Mouse (Mus musculus) thymus, postnatal 14 days (tissue): ENCODE measurements around the gene Pdlim1.

ENCODE experiments used
- DNase-seq: peaks from one replicate; pipeline ENCODE4 v3.0.0; 2021

Gene Pdlim1

GRCm38 (mm10) chr19:40283415-40283814, 11.8 kb upstream of the Pdlim1 start:
- no peak for DNase-seq

- DNase-seq = no peak
These were observed 6.9 kb upstream of the Pdlim1 start for GRCm38 (mm10) chr19:40278372-40279023.

GRCm38 (mm10) chr19:40277494-40277893, 5.9 kb upstream of the Pdlim1 start:
- DNase-seq = no peak

GRCm38 (mm10) chr19:40275401-40276188, 4.0 kb upstream of the Pdlim1 start:
- no peak for DNase-seq

GRCm38 (mm10) chr19:40272674-40273073, 1.0 kb upstream of the Pdlim1 start:
- no peak for DNase-seq

GRCm38 (mm10) chr19:40270351-40271307, 1.0 kb downstream of the Pdlim1 start:
- DNase-seq = peak; percentile 85

DNA sequence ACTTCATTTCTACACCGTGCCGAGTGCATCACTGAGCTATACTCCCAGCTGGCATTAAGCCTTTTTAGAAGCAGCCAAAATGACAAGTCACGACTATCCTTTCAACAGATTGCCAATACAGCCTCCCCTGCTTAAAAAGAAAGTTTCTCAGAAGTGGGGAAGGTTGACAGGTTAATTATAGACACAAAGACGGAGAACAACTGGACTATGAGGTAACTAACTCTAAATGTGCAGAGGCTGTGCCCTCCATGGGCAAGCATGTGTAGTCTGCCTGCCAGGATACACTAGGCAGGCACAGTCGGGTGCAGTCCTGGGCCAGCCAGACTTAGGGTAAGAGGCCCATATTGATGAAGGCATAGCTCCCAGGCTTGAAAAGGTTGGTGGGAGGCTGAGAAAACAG, 2.1 kb downstream of the Pdlim1 start:
- no peak for DNase-seq

DNA sequence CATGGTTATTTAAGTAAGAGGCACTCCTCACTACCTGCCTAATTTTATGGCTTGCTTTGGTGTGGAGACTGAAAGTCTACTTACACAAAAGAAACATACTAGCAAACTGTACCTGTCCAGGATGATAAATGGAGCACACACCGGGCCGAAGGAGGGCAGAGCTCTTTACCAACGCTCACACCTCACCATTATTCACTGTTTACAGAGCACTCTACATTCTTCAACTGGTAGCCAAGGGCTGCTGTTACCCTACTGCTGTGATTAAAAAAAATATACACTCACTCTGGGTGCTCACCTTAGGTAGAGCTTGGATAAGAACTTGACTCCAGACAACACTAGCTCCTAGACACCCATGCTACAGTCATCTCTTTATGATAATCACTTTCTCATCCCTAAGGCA, 3.1 kb downstream of the Pdlim1 start:
- DNase-seq = no peak

DNA sequence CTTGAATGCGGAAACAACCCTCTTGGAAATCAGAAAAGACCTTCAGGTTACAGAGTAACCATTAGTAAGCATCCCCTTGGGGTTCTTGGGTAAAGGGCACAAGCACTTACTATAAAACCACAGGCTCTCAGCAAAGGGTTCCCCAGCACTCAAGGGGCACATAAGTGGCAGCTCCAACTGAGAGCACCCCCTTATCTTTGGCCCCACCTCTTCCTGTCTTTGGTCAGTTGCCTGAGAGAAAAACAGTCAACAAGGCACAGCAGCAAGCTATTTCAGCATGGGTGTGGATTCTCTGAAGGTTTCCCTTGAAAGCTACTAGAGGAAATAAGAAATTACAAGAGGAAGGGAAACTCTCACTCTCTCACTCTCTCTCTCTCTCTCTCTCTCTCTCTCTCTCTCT, 4.3 kb downstream of the Pdlim1 start:
- DNase-seq = peak; percentile 57

DNA sequence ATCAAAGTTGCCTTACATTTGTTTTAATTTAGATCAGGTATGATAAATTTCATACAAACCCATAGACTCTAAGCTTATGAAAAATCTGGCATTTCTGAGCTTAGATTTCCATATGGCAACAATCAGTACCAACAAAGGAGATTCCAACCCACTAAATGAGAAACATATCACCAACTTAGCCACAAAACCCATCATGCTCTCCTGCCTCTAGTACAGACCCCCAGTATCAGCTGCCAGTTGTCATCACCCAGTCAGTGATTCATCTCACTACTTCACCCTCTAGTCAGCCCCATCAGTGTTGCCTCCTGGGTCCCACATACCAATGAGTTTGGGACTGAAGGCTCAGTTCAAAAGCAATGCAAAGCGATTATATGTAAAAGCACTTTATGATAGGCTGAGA, 12.2 kb downstream of the Pdlim1 start:
- no peak for DNase-seq

DNA sequence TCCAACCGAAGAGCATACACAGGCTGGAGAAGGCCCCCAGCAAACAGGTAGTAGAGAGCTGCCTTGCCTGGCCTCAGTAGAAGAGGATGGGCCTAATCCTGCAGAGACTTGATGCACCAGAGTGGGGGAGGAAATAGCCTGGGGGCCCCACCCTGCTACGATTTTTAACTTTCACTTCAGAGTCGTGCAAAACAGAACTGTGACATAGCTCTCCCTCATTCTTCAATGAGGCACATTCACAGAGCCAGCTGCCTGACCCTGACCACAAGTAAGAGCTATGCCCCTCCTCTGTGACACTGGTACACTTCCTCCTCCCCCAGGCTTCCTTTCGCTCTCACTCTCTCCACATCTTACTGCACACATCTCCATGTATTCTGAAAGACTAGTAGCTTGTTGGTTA, 14.2 kb downstream of the Pdlim1 start:
- peak; percentile 84 for DNase-seq

GRCm38 (mm10) chr19:40256376-40257050, 15.1 kb downstream of the Pdlim1 start:
- DNase-seq = peak; percentile 62

DNA sequence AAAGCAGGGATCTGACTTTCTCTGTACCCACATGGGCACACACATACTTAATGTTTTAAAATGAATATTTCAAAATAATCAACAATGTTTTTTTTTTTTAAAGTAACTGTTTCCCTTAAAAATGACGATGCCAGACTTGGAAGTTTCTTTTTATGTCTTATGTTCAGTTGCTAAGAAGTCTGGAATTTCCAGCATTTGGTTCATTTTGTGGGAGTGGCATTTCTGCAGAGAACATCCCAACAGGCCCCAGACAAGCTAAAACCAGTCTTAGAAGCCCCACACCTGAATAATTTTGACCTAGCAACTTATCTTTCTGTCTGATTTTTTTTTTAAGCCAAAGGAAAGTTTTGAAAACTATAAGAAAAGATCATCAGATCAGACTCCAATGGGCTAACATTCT, 16.1 kb downstream of the Pdlim1 start:
- no peak for DNase-seq

DNA sequence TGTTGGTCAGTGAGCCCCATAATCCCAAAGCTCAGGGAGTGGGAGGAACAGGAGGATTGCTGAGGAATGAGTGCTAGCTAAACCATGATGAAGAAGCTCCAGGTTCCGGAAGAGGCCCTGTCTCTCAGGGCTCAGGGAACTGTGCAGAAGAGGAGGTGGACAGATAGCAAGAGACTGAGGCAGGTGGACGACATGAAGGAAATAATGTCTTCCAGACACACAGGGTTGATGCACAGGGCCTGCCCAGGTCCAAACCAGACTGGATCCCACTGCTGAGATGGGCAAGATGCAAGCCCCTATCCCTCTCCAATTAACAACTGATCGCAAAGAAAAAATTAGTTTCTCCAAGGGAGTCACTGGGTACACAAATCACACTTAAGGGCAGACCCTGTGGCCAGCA, 16.9 kb downstream of the Pdlim1 start:
- DNase-seq = no peak

DNA sequence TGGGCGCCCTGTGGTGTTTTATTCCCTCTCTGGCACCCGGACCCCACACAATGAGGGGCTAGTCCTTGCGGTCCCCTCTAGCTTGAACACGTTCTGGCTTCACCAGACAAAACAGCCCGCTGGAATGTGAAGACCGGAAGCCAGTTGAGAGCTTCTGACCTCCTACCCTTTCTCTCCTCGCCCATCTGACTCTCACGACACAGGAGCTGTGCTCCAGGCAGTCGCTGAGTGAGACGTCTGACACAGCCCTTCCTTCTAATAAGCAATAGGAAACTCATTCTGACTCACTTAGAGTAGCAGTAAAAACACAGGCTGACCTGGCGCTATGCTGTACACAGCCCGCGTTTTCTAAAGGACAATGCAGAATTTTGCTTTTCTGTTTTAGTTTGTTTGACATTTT, 17.9 kb downstream of the Pdlim1 start:
- no peak for DNase-seq

DNA sequence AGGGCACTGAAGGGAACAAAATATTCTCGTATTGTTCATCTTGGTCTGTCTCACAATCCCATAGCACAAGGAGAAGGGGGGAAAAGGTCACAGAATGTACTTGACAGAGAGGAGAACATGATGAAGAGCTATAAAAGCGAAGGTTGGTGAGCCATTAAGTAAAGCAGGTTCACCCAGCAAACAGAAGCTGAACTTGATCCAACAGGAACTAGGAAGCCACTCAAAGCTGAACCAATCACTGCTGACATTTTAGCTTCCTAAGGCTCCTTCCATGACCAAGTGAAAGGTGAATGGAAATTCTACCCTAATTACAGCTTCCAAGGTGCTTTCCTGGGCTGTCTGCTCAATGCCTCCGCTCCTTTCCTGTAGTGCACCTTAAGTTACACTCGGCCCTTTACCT, 20.5 kb downstream of the Pdlim1 start:
- DNase-seq = no peak

GRCm38 (mm10) chr19:40249352-40249751, 22.3 kb downstream of the Pdlim1 start:
- DNase-seq = no peak

DNA sequence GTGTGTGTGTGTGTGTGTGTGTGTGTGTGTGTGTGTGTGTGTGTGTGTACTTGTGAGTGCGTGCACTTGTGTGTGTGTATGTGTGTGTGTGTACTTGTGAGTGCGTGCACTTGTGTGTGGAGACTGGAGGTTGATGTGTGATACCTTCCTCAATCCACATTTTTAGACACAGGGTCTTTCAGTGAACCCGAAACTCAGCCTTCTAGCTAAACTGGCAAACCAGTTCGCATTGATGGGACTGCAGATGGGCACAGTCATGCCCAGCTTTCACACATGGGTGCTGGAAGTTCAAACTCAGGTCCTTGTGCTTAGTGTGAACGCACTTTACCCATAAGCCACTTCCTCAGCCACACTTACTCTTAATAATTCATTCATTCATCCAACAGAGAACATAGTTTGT, 23.2 kb downstream of the Pdlim1 start:
- DNase-seq = no peak

GRCm38 (mm10) chr19:40247268-40247666, 24.4 kb downstream of the Pdlim1 start:
- DNase-seq = no peak

GRCm38 (mm10) chr19:40246646-40247267, 24.9 kb downstream of the Pdlim1 start:
- no peak for DNase-seq

- no peak for DNase-seq
These were observed 30.6 kb downstream of the Pdlim1 start for GRCm38 (mm10) chr19:40240838-40241689.
